Mouse (Mus musculus) v-Abl transformed pro-B cells (cell line): ENCODE data around the gene C530008M17Rik.

Experiments
- in situ Hi-C, 2 experiments: fragments of 400-800 bp; cut with MboI; formaldehyde crosslinking; loops; one replicate each; pipeline ENCODE4 v1.15.1; 2025; ENCODE audit not compliant: unreplicated experiment in 2 of 2

C530008M17Rik gene

GRCm38 (mm10) chr5:76869553-76869952, 213.2 kb downstream of the C530008M17Rik start:
- in situ Hi-C loops: no loop called here

GRCm38 (mm10) chr5:76876106-76876758, 219.9 kb downstream of the C530008M17Rik start:
- in situ Hi-C loops: loop anchor here in 1 of 2 experiments (25.0 kb wide), 1 partner anchor 336 kb away; the partner anchor contains the start of gene Spink2

GRCm38 (mm10) chr5:76884107-76884506, 227.8 kb downstream of the C530008M17Rik start:
- in situ Hi-C loops: loop anchor here in 1 of 2 experiments (25.0 kb wide), 1 partner anchor 328 kb away; the partner anchor contains the start of gene Spink2

GRCm38 (mm10) chr5:76887011-76887410, 230.7 kb downstream of the C530008M17Rik start:
- in situ Hi-C loops: loop anchor here in 1 of 2 experiments (25.0 kb wide), 1 partner anchor 325 kb away; the partner anchor contains the start of gene Spink2

- in situ Hi-C loops: loop anchor here in 1 of 2 experiments (25.0 kb wide), 1 partner anchor 320 kb away; the partner anchor contains the start of gene Spink2
Observed at GRCm38 (mm10) chr5:76892608-76893007, 236.3 kb downstream of the C530008M17Rik start.

- in situ Hi-C loops: loop anchor here in 1 of 2 experiments (25.0 kb wide), 1 partner anchor 319 kb away; the partner anchor contains the start of gene Spink2
Observed at GRCm38 (mm10) chr5:76893084-76893483, 236.8 kb downstream of the C530008M17Rik start.

GRCm38 (mm10) chr5:76902131-76902530, 245.8 kb downstream of the C530008M17Rik start:
- in situ Hi-C loops: loop anchor here in 1 of 2 experiments (5.0 to 25.0 kb wide), 2 partner anchors 50 to 715 kb away; partner anchors contain the start of genes Paics, Ppat and Tmem165

GRCm38 (mm10) chr5:76904713-76905404, 248.5 kb downstream of the C530008M17Rik start:
- in situ Hi-C loops: loop anchor here (5.0 to 25.0 kb wide), 3 partner anchors 42 to 718 kb away; partner anchors contain the start of genes Paics (in 1 of the 2), Ppat (in 1 of the 2) and Tmem165 (in 1 of the 2)

- in situ Hi-C loops: loop anchor here (5.0 to 25.0 kb wide), 2 partner anchors 42 to 718 kb away; partner anchors contain the start of gene Tmem165 (in 1 of the 2)
Observed at GRCm38 (mm10) chr5:76905405-76906154, 249.3 kb downstream of the C530008M17Rik start, which contains the start of gene Aasdh. Gene Aasdh, minus strand, starts transcription at chr5:76905514.

GRCm38 (mm10) chr5:76906155-76906499, 249.8 kb downstream of the C530008M17Rik start:
- in situ Hi-C loops: loop anchor here (5.0 to 25.0 kb wide), 2 partner anchors 41 to 719 kb away; partner anchors contain the start of gene Tmem165 (in 1 of the 2)

- in situ Hi-C loops: loop anchor here in 1 of 2 experiments (25.0 kb wide), 1 partner anchor 724 kb away; the partner anchor contains the start of gene Tmem165
Observed at GRCm38 (mm10) chr5:76910807-76911206, 254.5 kb downstream of the C530008M17Rik start.

- in situ Hi-C loops: loop anchor here in 1 of 2 experiments (25.0 kb wide), 1 partner anchor 725 kb away; the partner anchor contains the start of gene Tmem165
Observed at GRCm38 (mm10) chr5:76912522-76912921, 256.2 kb downstream of the C530008M17Rik start.

GRCm38 (mm10) chr5:76922833-76923232, 266.5 kb downstream of the C530008M17Rik start:
- in situ Hi-C loops: loop anchor here in 1 of 2 experiments (25.0 kb wide), 1 partner anchor 736 kb away; the partner anchor contains the start of gene Tmem165
